Mouse (Mus musculus) megakaryocyte, embryonic 14.5 days (primary cell): ENCODE results near the gene Sun2.

Experiments used
- FLI1 ChIP-seq: IDR thresholded peaks from 2 replicates; pipeline ENCODE4 v1.6.1; 2012; ENCODE audit warnings: low read length, inconsistent platforms, mixed read lengths
- GATA1 ChIP-seq: IDR thresholded peaks from 3 replicates; pipeline ENCODE4 v1.6.1; 2012; ENCODE audit warnings: mixed read lengths, low read length, inconsistent platforms, borderline replicate concordance

DNA sequence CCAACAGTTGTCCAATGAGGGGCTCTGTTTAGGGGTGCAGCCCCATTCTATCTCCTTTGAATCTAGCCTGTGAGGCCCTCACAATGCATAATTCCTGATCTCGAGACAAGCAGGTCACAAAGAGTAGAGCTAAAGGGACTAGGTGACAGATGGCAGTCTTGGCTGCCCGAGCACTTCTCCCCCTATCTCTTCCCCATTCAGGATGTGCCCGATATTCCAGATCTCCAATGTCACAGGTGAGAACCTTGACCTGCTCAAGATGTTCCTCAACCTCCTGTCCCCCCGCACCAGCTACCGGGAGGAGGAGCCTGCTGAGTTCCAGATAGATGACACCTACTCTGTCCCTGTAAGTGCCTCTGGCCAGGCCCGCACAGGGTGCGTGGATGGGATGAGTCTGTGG is 26.7 kb downstream of the Sun2 start:
- no peak for TF ChIP-seq GATA1
- TF ChIP-seq FLI1: no peak
